Mouse (Mus musculus) liver, postnatal 0 days (tissue): ENCODE results near the gene Bace2. TPM values are rescaled to one million over a fixed set of nuclear protein-coding genes. Genes with fewer than 3 reads are reported as not detected.

Experiments used
- ATAC-seq: fragments of 200-750 bp; cut with Nextera tagmentation; 2 replicates; pipeline ENCODE4 v1.8.0; 2017; ENCODE audit warnings: mild to moderate bottlenecking, moderate library complexity
- DNase-seq: peaks from one replicate; pipeline ENCODE4 v3.0.0-alpha.2; 2016
- H3K27ac ChIP-seq: fragments of 300-500 bp; sonication (generic); 2 replicates; pipeline ENCODE4 v1.5.1; 2014; ENCODE audit warnings: antibody characterized with exemption, moderate library complexity, mild to moderate bottlenecking, low read depth
- H3K27me3 ChIP-seq: fragments of 300-500 bp; sonication (generic); 2 replicates; pipeline ENCODE4 v1.6.1; 2014; ENCODE audit warnings: low read length, control low read depth, mixed read lengths; ENCODE audit not compliant: insufficient read depth
- H3K36me3 ChIP-seq: fragments of 300-500 bp; sonication (generic); replicated peaks from 2 replicates; pipeline ENCODE4 v1.6.1; 2014; ENCODE audit warnings: mild to moderate bottlenecking, control low read depth, low read length, moderate library complexity, mixed read lengths; ENCODE audit not compliant: insufficient read depth
- H3K4me1 ChIP-seq: fragments of 300-500 bp; sonication (generic); 2 replicates; pipeline ENCODE4 v1.6.1; 2014; ENCODE audit warnings: antibody characterized with exemption, mild to moderate bottlenecking, control low read depth; ENCODE audit not compliant: insufficient read depth
- H3K4me2 ChIP-seq: fragments of 300-500 bp; sonication (generic); 2 replicates; pipeline ENCODE4 v1.6.1; 2014; ENCODE audit warnings: low read depth, mild to moderate bottlenecking, low read length, moderate library complexity, mixed read lengths
- H3K4me3 ChIP-seq: fragments of 300-500 bp; sonication (generic); 2 replicates; pipeline ENCODE4 v1.5.1; 2014; ENCODE audit warnings: low read depth, low read length
- H3K9ac ChIP-seq: fragments of 300-500 bp; sonication (generic); replicated peaks from 2 replicates; pipeline ENCODE4 v1.6.1; 2014; ENCODE audit warnings: mild to moderate bottlenecking, moderate library complexity
- H3K9me3 ChIP-seq: fragments of 300-500 bp; sonication (generic); 2 replicates; pipeline ENCODE4 v1.6.1; 2016; ENCODE audit warnings: mild to moderate bottlenecking, control low read depth, low read length, mixed read lengths
- CTCF ChIP-seq: sonication (generic); IDR thresholded peaks from 2 replicates; pipeline ENCODE4 v1.5.1; 2016; ENCODE audit warnings: antibody characterized with exemption, low read depth
- EP300 ChIP-seq: IDR thresholded peaks from 2 replicates; pipeline ENCODE4 v1.6.1; 2016; ENCODE audit warnings: antibody characterized with exemption, low read depth, mild to moderate bottlenecking
- WGBS: fragments of 180-500 bp; shearing (Covaris S2); extraction: QIAGEN DNeasy Blood & Tissue Kit; methylation state at CpG from one replicate; pipeline ENCODE4 v1.1.7; 2014; ENCODE audit not compliant: insufficient replicate concordance; 5-methylcytosine and 5-hydroxymethylcytosine counted together
- polyA plus RNA-seq: library from polyadenylated mRNA; unstranded; fragments of >200 nt; fragmentation: Nextera tagmentation; extraction: Ambion mirVana; gene quantifications from 2 replicates; pipeline ENCODE4 v1.2.1, GENCODE M21; 2015

The Bace2 gene
- polyA plus RNA-seq, 1 experiment from 2014 or later: 9.9 TPM

DNA sequence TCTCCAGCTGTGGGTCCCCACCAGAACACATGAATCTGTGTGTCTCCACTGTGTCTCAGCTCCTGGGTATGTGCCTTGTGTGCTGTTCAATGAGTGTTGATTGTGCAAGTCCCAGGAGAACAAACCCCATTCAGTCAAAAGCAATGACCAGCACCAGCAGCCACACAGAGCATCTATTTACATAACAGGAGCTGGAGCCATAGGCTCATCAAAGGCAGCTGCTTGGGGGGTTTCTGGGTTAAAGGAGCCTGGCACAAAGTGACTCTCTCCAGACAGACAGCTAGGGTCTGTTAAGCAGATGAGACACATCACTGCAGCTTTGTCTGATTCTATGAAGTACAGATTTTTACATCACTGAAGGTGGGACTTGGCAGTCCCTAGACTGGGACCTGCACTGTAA is 33.9 kb upstream of the Bace2 start:
- Histone ChIP-seq H3K4me2 (no peak overlapping the region), H3K9me3 (no peaks in the 10 kb centered on the region), H3K4me1 (no peaks in the 10 kb centered on the region), H3K27me3 (no peaks in the 10 kb centered on the region), H3K36me3 (no peaks in the 10 kb centered on the region), H3K9ac (no peak overlapping the region), H3K4me3 (no peak overlapping the region), H3K27ac (no peak overlapping the region)
- ATAC-seq: no peak
- DNase-seq: no peak
- TF ChIP-seq CTCF: no peak
- TF ChIP-seq EP300: no peak

DNA sequence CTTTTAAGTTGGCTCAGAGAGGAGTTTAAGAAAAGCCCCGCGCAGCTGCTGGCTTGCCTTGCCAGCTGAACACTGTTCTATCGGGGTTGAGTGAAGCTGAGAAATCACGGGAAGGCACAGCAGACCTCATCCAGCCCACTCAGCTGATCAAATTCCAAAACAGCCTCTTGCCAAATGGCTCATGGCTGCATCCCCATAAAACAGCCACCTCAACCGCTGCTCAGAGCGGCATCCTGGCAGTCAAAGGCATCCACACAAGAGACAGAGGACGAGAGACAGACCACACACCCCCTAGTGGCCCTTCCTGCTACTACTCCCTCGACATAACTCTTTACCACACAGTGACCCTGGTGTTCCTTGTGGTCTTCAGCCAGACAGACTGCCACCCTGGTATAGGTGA is 30.6 kb upstream of the Bace2 start:
- no peak overlapping the region for H3K9ac ChIP-seq
- H3K4me2 ChIP-seq: no peak overlapping the region
- H3K27ac ChIP-seq: no peak overlapping the region
- ATAC-seq (no peak), DNase-seq (peak; percentile 27)
- H3K4me3 ChIP-seq: no peak overlapping the region
- H3K4me1 ChIP-seq: no peaks in the 10 kb centered on the region
- H3K9me3 ChIP-seq: no peaks in the 10 kb centered on the region
- TF ChIP-seq EP300: no peak
- peak; percentile 51 for TF ChIP-seq CTCF
- 37% methylated on average over 8 of the region's 8 CpGs for WGBS
- no peaks in the 10 kb centered on the region for H3K36me3 ChIP-seq
- H3K27me3 ChIP-seq: no peaks in the 10 kb centered on the region

DNA sequence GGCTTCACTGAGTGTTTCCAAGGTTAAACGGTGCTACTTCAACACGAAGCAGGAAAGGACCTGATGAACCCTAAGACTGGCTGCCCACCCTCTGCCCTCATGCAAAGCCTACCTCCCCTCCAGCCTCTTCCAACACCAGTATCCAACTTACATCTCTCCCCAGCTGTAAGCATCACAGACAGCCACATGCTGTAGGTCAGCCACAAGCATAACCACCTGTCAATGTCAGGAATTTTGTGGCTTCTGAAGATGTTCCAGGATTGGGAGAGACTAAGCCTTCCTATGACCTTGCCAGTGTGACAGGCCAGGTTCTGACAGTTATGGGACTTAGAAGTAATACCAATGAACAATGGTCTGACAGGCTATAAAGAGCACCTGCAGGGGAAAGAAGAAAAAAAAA is 27.9 kb upstream of the Bace2 start:
- ATAC-seq: no peak

DNA sequence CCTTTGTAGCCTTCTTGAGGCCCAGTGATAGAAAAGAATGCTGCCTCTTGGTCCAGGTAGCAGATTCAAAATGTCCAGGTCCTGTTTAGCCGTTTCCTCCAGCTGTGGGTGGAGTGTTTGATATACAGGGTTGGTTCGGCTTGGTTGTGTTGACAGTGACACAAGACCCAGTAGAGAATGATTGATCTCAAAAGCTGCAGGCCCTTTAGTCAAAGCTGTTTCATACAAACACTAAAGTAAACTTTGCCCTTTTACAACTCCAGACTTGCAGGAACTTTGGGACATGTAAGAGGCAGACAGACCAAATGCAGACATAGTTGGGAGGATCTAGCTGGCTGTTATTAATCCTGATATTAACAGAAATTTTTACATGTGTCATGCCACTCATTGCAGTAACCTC is 3.5 kb upstream of the Bace2 start:
- no peaks in the 10 kb centered on the region for H3K36me3 ChIP-seq
- ATAC-seq: peak; percentile 89
- no peak for TF ChIP-seq EP300
- no peak for TF ChIP-seq CTCF
- peak overlapping the region; percentile 87 for H3K27ac ChIP-seq
- no peaks in the 10 kb centered on the region for H3K4me1 ChIP-seq
- H3K9ac ChIP-seq: no peak overlapping the region
- peaks cover 19% of the 10 kb centered on the region for H3K27me3 ChIP-seq
- DNase-seq: no peak
- WGBS: 71% methylated on average over 2 of the region's 2 CpGs
- 0 out of 2 replicates have a peak overlapping the region, but pooled peaks have one; percentile 6 for H3K4me2 ChIP-seq
- no peaks in the 10 kb centered on the region for H3K9me3 ChIP-seq
- no peak overlapping the region for H3K4me3 ChIP-seq

More for the DNA sequence above, 27.9 kb upstream of the Bace2 start:
- Histone ChIP-seq H3K9ac (no peak overlapping the region), H3K4me2 (no peak overlapping the region), H3K36me3 (no peaks in the 10 kb centered on the region), H3K4me1 (no peaks in the 10 kb centered on the region), H3K27me3 (no peaks in the 10 kb centered on the region), H3K9me3 (no peaks in the 10 kb centered on the region), H3K4me3 (no peak overlapping the region), H3K27ac (no peak overlapping the region)
- 70% methylated on average over 2 of the region's 2 CpGs for WGBS
- DNase-seq: no peak
- TF ChIP-seq CTCF (no peak), EP300 (no peak)

DNA sequence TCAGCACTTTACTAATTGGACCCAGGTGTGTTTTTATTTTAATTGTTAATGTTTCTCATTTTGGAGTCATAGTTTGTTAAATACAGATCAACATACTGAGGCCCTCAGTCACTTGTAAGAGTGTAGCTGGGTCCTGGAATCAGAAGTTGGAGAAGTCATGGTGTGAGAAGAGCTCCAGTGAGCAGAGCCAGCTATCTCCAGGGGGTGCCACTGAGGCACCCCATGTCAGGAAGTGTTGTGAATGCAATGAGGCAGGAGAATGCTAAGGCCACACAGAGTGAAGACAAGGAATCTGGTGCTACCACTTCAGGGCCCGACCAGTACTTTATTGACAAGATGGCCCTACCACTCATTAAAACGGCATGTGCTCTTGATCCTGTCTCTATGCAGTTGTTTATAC is 1.9 kb upstream of the Bace2 start:
- H3K4me2 ChIP-seq: no peak overlapping the region
- WGBS: 80% methylated on average over 2 of the region's 2 CpGs
- no peak overlapping the region for H3K9ac ChIP-seq
- no peaks in the 10 kb centered on the region for H3K9me3 ChIP-seq
- no peak overlapping the region for H3K4me3 ChIP-seq
- H3K27me3 ChIP-seq: peaks cover 19% of the 10 kb centered on the region
- no peak for ATAC-seq
- TF ChIP-seq CTCF (no peak), EP300 (no peak)
- H3K27ac ChIP-seq: no peak overlapping the region
- no peak for DNase-seq
- H3K4me1 ChIP-seq: no peaks in the 10 kb centered on the region
- no peaks in the 10 kb centered on the region for H3K36me3 ChIP-seq

DNA sequence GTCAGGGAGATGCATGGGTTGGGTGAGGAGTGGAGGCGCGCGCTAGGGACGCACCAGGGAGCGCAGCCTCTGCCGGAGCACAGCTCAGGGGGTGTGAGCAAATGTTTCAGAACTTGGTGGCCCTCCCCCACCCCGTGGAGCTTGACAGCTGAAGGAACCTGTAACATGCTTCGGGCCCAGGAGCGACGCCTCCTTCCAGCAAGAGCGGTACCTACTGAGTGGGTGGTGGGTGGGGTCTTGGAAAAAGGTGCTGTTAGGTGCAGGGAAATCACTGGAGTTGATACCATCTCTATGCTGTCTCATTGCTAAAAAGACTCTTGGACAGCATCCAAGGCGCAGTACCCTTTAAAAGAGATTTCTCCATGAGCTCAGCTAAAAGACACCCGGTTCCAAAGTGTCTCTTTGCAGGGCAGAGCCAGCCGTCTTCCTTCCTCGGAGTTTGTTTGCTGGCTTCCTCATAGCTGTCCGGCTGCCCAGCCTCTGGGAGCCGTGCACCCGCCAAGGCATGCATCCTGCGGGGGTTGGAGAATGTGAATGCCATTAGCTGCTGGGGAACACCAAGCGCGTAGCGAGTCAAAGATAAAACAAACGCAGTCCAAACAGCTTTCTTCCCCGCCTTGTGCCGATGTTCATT is 763 bp downstream of the Bace2 start:
- peak overlapping the region; percentile 57 for H3K4me3 ChIP-seq
- DNase-seq (peak; percentile 30), ATAC-seq (peak; percentile 41)
- peak overlapping the region; percentile 90 for H3K4me2 ChIP-seq
- no peaks in the 10 kb centered on the region for H3K9me3 ChIP-seq
- peak overlapping the region; percentile 22; the same call in 1 of the 2 replicates for H3K27ac ChIP-seq
- H3K36me3 ChIP-seq: no peaks in the 10 kb centered on the region
- no peak for TF ChIP-seq EP300
- TF ChIP-seq CTCF: no peak
- no peak overlapping the region; the same call in 1 of the 2 replicates for H3K9ac ChIP-seq
- peaks cover 19% of the 10 kb centered on the region for H3K27me3 ChIP-seq
- WGBS: 3% methylated on average over 25 of the region's 25 CpGs
- no peaks in the 10 kb centered on the region for H3K4me1 ChIP-seq
